Mouse (Mus musculus) right cerebral cortex, adult 18-20 months (tissue): ENCODE measurements around the gene Egfl7.
A peak's percentile ranks its signal among the peaks of the same experiment; 100 is the strongest.

Experiments
- DNase-seq: peaks from one replicate; pipeline ENCODE4 v3.0.0; 2022; ENCODE audit warnings: mixed read lengths

The Egfl7 gene

GRCm38 (mm10) chr2:26594934-26595724 lies 15.3 kb downstream of the Egfl7 start:
- no peak for DNase-seq

GRCm38 (mm10) chr2:26595725-26596435 lies 16.1 kb downstream of the Egfl7 start:
- DNase-seq = no peak

GRCm38 (mm10) chr2:26596898-26597297 lies 17.1 kb downstream of the Egfl7 start:
- DNase-seq = no peak

- no peak for DNase-seq
Observed at GRCm38 (mm10) chr2:26597810-26598209, 18.0 kb downstream of the Egfl7 start.

- no peak for DNase-seq
Observed at GRCm38 (mm10) chr2:26598462-26598861, 18.6 kb downstream of the Egfl7 start.

- DNase-seq = no peak
Observed at GRCm38 (mm10) chr2:26599965-26600364, 20.2 kb downstream of the Egfl7 start.

GRCm38 (mm10) chr2:26600664-26601063 lies 20.9 kb downstream of the Egfl7 start:
- DNase-seq = no peak

GRCm38 (mm10) chr2:26601595-26601994 lies 21.8 kb downstream of the Egfl7 start:
- DNase-seq = no peak

- no peak for DNase-seq
Observed at GRCm38 (mm10) chr2:26602631-26603030, 22.8 kb downstream of the Egfl7 start.

- no peak for DNase-seq
Observed at GRCm38 (mm10) chr2:26603159-26603558, 23.3 kb downstream of the Egfl7 start.

- DNase-seq = peak; percentile 19
Observed at GRCm38 (mm10) chr2:26603720-26604671, 24.2 kb downstream of the Egfl7 start, which contains the start of gene Agpat2. Gene Agpat2 (minus strand): TSS chr2:26604417.

GRCm38 (mm10) chr2:26605331-26605730 lies 25.5 kb downstream of the Egfl7 start:
- no peak for DNase-seq

GRCm38 (mm10) chr2:26606579-26606978 lies 26.8 kb downstream of the Egfl7 start:
- no peak for DNase-seq

GRCm38 (mm10) chr2:26607056-26607910 lies 27.5 kb downstream of the Egfl7 start:
- DNase-seq = no peak

GRCm38 (mm10) chr2:26608781-26609180 lies 29.0 kb downstream of the Egfl7 start:
- no peak for DNase-seq

- no peak for DNase-seq
Observed at GRCm38 (mm10) chr2:26609261-26609661, 29.4 kb downstream of the Egfl7 start.

GRCm38 (mm10) chr2:26610526-26610925 lies 30.7 kb downstream of the Egfl7 start:
- DNase-seq = no peak

- no peak for DNase-seq
Observed at GRCm38 (mm10) chr2:26611054-26611453, 31.2 kb downstream of the Egfl7 start.

GRCm38 (mm10) chr2:26611896-26612295 lies 32.1 kb downstream of the Egfl7 start:
- DNase-seq = no peak

- DNase-seq = no peak
Observed at GRCm38 (mm10) chr2:26614903-26615302, 35.1 kb downstream of the Egfl7 start.

- DNase-seq = no peak
Observed at GRCm38 (mm10) chr2:26615459-26616124, 35.8 kb downstream of the Egfl7 start.
